Mouse (Mus musculus) liver, embryonic 14.5 days (tissue): ENCODE results near the gene Golga1.

Source experiments
- CTCF ChIP-seq: IDR thresholded peaks from 2 replicates; pipeline ENCODE4 v1.5.1; 2016; ENCODE audit warnings: antibody characterized with exemption, low read depth, control low read depth
- EP300 ChIP-seq: IDR thresholded peaks from 2 replicates; pipeline ENCODE4 v1.6.1; 2016; ENCODE audit warnings: antibody characterized with exemption, low read depth

GRCm38 (mm10) chr2:38999910-39000586 lies 65.3 kb downstream of the Golga1 start:
- TF ChIP-seq EP300 (no peak), CTCF (no peak)
